Mouse (Mus musculus) layer of hippocampus, postnatal 14 days (tissue): Measurements from ENCODE around the gene Shisa3. TPM values are rescaled to one million over a fixed set of nuclear protein-coding genes. Genes with fewer than 3 reads are reported as not detected.
A peak's percentile ranks its signal among the peaks of the same experiment; 100 is the strongest.

ENCODE experiments used
- DNase-seq, 2 experiments: peaks; one replicate each; pipeline ENCODE4 v3.0.0; 2021 to 2022; ENCODE audit warnings: low spot score in 2 of 2, mixed read lengths in 1 of 2
- total RNA-seq, 2 experiments: library from RNA; stranded (reverse); gene quantifications; 2 replicates each; pipeline ENCODE4 v1.2.3; 2021

Shisa3 gene
- total RNA-seq, 2 experiments from 2014 or later: 0.21 to 0.23 TPM

GRCm38 (mm10) chr5:67633138-67633782, 25.6 kb downstream of the Shisa3 start:
- DNase-seq: no peak

DNA sequence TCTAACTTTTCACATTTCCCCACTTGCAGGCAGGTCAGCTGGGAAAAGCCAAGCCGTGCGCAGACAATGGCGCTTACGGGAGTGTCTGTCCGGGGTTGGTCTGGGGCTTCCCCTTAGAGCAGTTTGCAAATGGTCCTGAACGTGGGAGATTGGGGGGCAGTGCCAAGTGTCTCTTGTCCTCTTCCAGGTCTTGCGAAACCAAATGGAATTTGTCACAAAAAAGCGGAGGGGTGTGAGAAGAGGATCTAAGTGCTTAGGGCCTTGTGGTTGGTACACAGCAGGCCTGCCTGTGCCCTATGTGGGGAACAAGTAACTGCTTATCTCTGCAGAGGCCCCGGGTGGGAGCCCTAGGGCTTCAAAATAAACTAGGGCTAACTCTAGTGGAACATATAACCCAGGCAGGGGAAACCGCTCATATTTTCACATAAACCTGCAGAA, 26.2 kb downstream of the Shisa3 start:
- DNase-seq: no peak

DNA sequence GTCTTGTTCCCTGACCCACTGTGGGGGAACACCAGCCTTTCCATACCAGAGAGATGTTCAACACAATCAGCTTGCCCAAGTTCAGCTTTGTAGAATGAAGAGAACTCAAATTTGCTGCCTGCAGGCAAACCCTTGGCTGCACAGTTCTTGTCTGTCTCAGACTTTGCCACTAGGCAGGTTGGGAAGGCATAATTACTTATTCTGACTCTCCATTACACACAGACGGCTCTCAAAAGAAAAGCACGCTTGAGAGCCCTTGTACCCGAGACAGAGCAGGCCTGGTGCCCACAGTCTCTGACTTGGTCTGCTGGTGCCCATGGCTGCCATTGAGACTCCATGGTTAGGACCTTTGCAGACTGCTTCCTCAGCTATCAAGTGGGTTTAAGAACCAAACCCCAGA, 26.7 kb downstream of the Shisa3 start:
- no peak for DNase-seq

- no peak for DNase-seq
Measured at GRCm38 (mm10) chr5:67640596-67641312, 33.1 kb downstream of the Shisa3 start.

GRCm38 (mm10) chr5:67641406-67642120, 33.9 kb downstream of the Shisa3 start:
- DNase-seq: no peak

- no peak for DNase-seq
Measured at GRCm38 (mm10) chr5:67643537-67644255, 36.0 kb downstream of the Shisa3 start.

DNA sequence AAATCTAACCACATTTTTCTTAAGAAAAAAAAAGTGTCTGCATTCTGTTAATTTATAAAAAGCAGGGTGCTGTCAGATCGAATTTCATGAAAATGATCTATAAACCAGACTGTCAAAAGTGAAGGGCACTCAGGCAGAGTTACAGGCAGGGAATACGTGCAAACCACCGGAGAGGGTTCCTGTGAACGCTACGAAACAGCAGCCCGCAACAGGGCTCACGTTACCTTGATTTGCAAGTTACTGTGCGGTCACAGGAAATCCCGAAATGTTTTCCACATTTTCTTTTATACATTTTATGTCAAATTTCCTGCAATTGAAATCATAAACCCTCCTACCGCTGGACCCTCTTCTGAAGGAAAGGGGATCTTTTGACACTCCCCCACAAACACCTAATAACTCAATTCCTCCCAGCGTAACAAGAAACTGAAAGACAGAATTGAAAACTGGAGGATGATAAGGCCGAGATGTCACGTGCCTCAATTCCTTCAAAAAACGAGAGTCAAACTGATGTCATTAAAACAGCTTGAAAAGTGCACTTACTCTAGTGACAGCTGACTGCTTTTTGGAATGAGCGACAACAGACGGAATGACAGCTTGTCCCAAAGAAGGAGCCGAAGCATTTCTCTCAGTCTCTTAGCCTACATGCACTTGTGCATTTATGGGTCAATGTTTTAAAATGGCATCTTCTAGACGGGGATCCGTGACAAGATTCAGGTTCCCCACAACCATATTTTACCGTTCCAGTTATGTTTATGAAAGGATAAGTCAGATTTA, 39.3 kb downstream of the Shisa3 start:
- peak in 1 of 2 experiments; percentile 55 for DNase-seq

DNA sequence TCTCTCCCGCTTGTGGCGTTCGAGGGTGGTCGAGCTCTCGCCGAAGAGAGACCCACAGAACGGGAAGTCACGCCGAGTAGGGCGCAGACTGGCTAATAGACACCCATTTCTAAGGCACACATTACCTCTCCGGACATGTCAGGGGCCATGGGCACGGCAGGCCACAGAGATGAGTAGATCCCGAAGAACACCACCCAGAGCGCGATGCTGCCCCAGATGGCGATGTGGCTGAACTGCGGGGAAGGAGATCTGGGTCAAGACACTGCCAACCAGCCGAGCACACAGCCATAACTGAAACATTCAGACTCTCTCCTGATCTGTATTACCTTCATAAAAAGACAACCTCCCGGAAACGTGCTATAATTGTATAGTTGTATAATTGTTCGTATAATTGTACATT, 39.9 kb downstream of the Shisa3 start:
- peak; percentile 15 to 20 for DNase-seq

DNA sequence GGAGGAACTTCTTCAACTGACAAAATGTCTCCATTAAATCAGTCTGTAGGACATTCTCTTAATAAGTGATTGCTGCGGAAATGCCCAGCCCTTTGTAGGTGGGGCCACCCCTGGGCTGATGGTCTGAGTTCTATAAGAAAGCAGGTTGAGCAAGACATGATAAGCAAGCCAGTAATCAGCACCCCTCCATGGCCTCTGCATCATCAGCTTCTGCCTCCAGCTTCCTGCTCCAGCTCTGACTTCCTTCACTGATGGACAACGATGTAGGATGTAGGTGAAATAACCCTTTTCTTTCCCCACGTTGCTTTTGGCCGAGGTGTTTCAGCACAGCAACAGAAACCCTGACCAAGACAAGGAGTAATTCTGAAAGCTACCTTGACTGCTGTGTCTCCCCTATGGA, 41.5 kb downstream of the Shisa3 start:
- DNase-seq: no peak

GRCm38 (mm10) chr5:67650021-67650420, 42.3 kb downstream of the Shisa3 start:
- no peak for DNase-seq

DNA sequence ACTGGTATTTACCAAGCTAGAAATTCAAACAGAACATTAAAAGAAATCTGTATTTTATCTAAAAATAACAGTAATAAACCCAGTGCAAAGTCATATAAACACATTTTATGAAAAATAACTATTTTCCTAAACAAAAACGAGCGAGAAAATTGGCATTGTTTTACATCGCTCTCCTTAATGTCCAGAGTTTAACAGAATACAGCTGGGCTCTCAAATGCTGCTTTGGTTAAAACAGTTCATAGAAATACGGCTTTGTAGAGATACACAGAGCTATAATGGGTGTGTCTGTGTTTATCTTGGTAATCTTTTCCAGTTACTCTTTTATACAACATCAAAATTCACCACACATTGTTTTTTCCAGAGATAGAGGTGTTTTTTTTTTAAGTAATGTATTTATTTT, 44.8 kb downstream of the Shisa3 start:
- no peak for DNase-seq

DNA sequence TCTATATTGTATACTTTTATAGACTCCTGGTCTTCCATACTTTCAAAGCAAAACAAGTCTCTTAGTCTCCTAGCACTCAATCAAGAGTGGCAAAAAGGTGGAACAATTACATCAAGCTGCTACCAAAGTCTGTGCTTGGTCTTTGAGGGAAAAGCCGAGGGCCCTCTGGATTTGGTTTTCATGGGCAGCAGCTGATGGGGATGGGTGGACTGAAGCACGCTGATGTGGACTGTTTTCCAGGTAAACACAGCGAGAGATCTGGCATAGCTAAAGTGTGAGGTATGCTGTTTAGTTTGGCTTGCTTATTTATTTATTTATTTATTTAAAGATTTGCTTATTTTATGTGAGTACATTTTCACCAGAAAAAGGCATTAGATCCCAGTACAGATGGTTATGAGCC, 45.9 kb downstream of the Shisa3 start:
- no peak for DNase-seq

- no peak for DNase-seq
Measured at GRCm38 (mm10) chr5:67654572-67654971, 46.9 kb downstream of the Shisa3 start.

DNA sequence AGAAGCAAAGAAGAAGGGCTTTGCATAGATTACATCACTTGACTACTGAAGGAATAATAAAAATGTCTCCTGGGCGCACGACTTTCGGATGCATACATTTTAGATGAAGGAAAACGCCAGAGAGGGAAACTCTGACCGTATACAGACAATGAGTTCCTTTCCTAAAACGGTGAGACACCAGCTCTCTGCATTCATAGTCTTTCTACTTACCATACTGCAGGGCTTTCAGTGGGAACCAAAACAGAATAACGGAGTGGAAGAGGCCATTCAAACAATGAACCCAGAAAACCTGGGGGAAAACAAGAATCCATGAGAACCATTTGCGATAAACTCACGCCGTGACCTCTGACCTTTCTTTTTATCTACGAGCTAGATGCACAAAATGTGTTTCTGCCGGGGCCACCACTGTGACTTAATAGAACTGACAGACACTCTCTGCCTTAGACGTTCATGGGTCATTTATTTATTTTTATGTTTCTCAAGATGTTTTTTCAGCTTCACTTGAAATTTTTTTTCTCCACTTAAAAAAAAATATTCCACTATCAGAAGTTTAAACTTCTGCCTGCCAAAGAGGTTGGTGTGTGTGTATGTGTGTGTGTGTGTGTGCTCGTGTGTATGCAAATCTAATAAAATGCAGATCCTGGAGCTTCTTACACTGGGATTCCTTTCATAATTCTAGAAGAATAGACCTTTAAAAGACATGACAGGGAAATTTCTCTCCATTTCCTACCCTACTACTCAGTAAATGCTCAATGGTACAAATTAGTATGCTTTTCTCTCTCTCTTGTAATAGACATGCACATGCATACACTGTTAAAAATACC, 48.2 kb downstream of the Shisa3 start:
- no peak for DNase-seq

- DNase-seq: no peak
Measured at GRCm38 (mm10) chr5:67656821-67657259, 49.2 kb downstream of the Shisa3 start.

DNA sequence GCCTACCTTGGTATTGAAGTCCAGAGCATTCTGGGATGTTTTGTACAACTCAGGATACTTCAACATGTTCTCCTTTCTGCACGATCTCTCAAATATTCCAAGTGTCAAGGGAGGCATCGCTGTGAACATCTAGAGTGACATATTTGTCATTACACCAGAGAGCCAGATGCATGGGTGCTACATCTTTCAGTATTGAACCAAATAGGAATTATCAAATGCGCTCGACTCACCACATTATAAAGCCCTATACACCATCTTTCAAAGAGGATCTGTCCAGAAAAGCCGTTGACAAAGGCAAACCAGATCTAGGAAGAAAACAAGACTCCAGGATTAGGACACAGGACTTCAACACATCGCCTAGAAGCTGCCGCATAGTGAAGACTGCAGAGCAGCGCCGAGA, 52.2 kb downstream of the Shisa3 start:
- DNase-seq: no peak

GRCm38 (mm10) chr5:67662715-67663114, 55.0 kb downstream of the Shisa3 start:
- DNase-seq: peak; percentile 11 to 28

GRCm38 (mm10) chr5:67669436-67669896, 61.8 kb downstream of the Shisa3 start:
- DNase-seq: peak; percentile 19 to 34

DNA sequence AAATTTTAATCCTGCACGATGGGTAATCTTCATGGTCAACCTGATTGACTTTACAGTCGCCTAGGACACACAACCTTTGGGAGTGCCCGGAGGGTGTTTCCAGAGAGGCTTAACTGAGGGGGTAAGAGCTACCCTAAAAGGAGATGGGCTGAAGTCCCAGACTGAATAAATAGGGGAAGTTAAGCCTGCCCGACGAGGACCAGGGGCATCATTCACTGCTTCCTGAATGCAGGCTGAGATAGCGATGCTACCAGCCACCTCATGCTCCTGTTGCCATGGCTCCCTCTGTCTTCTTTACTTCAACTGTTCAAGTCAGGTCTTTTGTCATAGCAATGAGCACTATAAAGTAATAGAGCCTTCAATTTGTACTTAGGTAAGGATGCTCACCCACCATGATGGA, 62.5 kb downstream of the Shisa3 start:
- DNase-seq: no peak

DNA sequence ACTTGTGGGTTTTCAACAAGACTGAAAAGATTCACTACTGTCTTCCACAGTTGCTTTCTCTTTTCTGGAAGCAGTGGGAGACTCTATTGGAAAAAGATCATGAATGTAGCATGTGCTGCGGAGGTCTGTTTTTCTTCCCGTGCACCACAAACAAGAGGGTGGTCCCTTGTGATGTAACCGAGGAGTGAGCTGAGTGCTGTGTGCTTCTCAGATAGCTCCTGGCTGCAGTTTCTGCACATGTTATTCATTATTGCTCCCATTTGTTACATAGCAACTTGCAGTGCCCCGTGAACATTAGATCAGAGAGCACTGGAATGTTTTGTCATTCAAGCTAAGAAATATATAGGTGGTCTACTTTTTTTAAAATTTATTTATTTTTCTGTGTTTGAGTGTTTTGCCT, 65.3 kb downstream of the Shisa3 start:
- DNase-seq: peak in 1 of 2 experiments; percentile 14
